Mouse (Mus musculus) lung, adult 18-20 months (tissue): ENCODE measurements around the gene Grik4.
"Not testable (repeated sequence)": the region's sequence is repeated elsewhere in the genome, so short reads cannot be mapped to it uniquely, and the experiment has no call there.

Source experiments
- DNase-seq, 2 experiments: peaks; one replicate each; pipeline ENCODE4 v3.0.0; 2022; ENCODE audit warnings: mixed read lengths in 2 of 2

Grik4 gene

GRCm38 (mm10) chr9:42943781-42944535 is at the start of gene Grik4:
Gene Grik4 (minus strand): TSS chr9:42944493.
- DNase-seq: no peak

GRCm38 (mm10) chr9:42993659-42994058 is 49.4 kb upstream of the Grik4 start:
- DNase-seq: no peak

DNA sequence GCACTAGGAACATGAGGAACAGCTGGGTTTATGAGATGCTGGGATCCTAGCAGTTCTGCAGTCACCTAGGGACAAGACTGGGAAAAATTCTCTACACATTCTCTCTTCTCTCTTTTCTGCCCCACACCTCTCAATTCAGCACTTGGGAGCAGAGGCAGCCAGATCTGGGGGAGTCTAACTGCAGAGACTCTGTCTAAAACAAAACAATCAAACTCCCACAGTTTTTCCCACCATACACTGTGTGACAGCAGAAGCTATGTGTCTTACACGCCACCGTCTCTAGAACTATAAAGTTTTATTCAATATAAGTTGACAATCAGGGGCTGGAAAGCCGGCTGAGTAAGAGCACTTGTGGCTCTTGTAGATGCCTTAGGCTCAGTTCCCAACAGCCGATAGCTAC is 43.7 kb upstream of the Grik4 start:
- DNase-seq: no peak

GRCm38 (mm10) chr9:42968894-42969521 is 24.7 kb upstream of the Grik4 start:
- no peak for DNase-seq

DNA sequence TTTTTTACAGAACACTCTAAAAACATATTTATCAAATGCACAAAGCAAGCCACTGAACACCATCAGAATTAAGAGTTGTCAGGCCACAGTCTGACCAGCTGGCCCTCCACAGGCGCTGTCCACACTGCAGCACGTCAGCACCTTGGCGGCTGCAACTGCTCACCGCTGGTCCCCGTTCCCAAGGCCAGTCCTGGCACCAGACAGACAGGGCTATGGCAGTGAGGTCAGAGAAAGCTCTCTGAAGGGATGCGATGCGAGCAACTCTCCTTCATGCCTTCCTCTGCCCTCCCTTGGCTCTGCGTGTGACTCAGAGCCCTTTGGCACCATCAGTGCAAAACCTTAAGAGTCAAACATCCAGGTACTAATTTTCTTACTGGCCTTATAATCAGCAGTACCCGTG is 23.4 kb upstream of the Grik4 start:
- no peak for DNase-seq

- DNase-seq: not testable (repeated sequence)
Measured at GRCm38 (mm10) chr9:42964809-42965208, 20.5 kb upstream of the Grik4 start.

DNA sequence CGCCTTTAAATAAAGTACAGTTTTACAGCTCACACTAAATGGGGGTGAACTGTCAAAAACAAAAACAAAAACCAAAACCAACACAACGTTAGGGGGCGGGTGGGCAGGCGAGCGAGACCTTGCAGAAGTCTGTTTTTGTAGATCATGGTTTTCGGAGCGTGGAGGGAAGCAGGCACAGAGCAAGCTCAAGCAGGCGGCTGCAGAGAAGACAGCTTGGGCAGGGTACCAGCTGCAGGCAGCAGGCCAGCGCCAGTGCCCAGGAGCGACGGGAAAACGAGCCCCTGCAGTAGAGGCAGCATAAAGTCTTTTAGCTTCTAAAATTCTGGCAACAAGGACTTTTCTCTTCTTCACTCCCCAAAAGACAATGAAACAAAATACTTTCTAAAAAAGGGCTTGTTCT is 20.1 kb upstream of the Grik4 start:
- DNase-seq: no peak

GRCm38 (mm10) chr9:42962506-42962905 is 18.2 kb upstream of the Grik4 start:
- no peak for DNase-seq

GRCm38 (mm10) chr9:42958401-42958800 is 14.1 kb upstream of the Grik4 start:
- DNase-seq: no peak

DNA sequence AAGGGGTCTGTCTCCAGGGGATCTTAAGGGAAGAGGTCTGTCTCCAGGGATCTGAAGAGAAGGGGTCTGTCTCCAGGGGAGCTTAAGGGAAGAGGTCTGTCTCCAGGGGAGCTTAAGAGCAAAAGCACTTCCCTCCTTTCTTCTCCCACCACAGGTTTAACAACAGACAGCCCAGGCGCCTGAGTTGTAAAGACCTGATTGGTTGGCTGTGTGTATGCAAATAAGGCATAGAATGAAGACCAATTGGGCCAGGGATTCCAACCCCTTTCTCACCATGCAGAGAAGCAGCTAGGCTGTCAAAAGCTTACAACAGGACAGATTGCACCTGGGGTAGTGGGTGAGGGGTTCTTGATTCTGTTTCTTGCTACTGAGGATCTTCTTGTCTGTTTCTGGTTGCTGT is 4.1 kb upstream of the Grik4 start:
- DNase-seq: no peak

DNA sequence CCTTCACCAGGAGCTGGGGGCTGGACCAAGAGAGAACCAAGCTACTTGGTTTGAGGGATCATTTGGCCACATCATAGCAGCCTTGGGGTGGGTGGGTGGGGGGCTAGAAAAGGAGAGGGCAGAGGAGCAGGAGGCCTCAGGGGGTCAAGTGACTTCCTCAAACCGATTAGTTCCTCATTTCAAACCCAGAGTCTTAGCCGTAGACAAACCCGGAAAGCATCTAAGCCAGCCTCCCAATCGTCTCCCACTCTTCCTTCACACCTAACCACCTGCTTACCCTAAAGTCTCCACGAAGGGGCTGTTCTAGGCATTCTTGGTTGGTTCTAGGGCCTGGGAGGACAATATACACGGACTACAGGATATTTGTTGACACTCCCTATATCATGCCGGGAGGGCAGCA is 881 bp upstream of the Grik4 start:
- no peak for DNase-seq

GRCm38 (mm10) chr9:42944536-42945006 is 278 bp upstream of the Grik4 start:
- DNase-seq: peak; percentile 78 to 82

DNA sequence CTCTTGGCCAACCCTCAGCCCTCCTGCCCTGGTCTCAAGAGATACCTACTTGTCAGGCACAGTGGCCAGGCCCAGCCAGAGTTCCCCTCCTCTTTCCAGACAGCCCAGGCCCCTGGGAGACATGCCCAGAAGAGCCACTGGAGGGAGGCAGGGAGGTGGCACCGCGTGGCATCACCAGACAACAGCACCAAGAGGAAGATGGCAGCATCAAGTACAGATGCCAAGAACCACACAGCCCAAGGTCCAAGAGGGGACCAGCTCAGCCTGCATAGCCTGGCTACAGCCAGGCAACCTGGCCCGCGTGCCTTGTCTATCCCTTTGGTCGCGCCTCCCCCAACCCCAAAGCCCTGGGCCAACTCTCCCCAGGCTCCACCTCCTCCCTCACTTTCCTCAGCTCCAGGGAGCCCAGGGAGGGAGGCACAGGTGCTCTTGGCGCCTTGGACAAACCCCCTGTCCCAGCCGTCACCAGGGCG is 1.2 kb downstream of the Grik4 start:
- no peak for DNase-seq

DNA sequence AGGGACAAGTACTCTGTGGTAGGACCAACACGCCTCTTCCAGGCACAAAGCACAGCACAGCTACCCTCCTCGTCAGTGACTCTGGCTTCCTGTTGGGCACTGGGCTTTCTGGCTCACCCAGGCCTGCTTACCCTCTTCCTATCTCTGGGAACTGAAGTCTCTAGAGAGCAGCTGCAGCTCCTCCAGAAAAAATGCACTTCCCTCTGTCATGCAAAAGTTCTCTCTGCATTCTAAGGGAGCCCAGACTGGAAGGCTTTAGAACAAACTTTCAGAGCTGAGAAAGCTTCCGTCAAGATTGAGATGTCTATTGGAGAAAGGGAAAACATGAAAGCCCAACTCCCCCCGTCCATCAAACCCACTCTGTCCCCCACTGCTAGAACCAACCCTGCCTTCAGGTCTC is 2.1 kb downstream of the Grik4 start:
- DNase-seq: no peak

DNA sequence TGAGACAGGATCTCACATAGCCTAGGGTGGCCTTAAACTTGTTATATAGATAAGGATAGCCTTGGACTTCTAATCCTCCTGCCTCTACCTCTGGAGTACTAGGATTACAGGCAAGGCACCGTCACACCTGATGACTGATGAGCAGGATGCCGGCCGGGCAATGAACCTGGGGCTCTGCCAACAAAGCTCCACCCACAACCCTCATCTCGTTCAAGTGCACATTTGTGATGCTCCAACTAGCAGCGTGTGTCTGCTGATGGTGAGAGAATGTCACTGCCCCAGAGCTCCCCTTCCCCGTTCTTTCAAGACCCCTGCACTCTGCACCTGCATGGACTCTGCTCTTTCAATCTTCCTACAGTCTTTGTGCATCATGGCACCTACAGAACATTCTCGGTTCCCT is 12.1 kb downstream of the Grik4 start:
- DNase-seq: no peak

DNA sequence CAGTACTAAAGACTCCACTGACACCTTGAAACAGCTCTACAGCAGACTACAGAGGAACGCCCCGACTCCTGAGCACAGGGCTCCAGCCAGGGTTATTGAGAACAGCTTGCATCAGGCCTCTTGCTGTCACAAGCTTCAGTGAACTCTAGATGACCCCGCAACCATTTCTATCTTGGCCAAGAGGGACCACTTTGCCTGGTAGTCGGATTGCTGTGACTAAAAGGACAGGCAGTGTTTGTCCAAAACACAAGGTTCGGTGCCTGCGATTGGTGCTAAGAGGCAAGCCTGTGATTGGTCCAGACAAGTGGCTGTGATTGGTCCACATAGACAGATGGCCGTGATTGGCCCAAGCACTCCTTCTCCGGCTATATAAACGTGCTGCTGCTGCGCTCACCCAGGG is 16.8 kb downstream of the Grik4 start:
- DNase-seq: no peak

GRCm38 (mm10) chr9:42926564-42926963 is 17.7 kb downstream of the Grik4 start:
- DNase-seq: no peak

DNA sequence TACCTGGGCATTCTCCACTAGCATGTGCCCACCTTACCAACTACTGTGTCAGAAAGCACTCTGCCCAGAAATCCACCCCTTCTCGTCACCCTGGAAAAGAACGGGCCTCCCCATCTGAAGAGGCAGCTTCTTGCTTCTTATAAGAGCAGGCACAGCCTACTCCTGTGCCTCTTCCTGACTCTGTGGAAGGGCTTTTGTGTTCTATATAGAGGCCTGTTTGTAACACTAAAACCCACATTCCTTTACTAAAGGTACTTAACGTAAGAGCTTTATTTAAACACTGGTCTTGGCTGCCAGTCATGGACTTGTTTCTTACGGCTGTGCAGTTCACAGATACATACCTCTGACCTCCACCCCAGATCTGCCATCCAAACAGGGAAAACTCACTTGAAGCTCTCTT is 22.5 kb downstream of the Grik4 start:
- no peak for DNase-seq

DNA sequence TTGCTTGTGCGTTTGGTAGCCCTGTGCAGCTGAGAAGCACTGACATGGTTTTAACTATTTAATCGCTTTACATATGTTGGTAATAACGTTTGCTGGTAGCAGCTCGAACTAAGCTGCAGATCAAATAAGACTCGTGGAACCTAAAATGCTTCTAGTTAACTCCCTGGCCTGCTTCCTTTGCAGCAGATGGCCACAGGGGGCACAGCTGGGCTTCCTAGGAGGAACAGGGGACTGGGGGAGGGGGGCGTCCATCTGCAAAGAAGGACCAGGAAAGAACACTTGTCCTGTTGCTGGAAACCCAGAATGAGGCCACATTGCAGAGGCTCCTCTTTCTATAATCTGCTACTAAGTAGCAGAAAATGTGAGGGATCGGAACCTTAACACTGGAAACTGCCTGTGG is 24.1 kb downstream of the Grik4 start:
- DNase-seq: no peak

DNA sequence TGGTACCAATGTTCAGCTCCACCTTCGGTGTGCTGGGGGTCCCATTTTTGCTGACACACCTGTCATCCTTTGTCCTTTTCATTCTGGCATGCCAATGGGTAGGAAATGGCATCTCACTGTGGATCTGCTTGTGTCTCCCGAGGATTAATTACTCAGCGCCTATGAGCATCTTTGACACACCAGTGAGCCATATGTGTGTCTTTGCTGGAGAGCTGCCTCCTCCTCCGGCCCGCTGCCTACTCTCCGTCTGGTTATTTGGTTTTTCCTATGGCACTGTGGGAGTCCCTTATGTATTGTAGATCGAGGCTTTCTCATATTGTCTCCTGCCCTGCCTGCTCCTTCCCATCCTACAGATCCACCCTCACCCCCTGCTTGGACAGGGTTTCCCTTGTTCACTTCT is 26.4 kb downstream of the Grik4 start:
- DNase-seq: no peak

DNA sequence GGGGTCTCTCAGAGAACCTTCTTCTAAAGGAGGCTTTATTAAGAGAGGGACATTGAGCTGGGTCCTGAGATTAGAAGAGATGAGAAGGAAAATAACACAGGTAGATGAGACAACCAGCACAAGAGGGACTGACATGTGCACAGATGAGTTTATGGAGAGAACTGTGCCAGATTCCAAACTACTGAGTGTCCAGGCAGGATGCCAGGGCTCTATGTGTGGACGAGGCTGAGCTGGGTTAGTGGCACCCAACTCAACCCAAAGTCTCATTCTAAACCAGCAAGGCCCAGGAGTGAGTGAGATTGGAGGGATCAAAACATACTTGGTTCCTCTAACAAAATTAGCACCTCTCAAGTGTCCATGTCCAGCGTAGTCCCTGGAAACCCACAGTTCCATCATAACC is 31.1 kb downstream of the Grik4 start:
- DNase-seq: no peak

GRCm38 (mm10) chr9:42908657-42909313 is 35.5 kb downstream of the Grik4 start:
- DNase-seq: peak in 1 of 2 experiments; percentile 27

DNA sequence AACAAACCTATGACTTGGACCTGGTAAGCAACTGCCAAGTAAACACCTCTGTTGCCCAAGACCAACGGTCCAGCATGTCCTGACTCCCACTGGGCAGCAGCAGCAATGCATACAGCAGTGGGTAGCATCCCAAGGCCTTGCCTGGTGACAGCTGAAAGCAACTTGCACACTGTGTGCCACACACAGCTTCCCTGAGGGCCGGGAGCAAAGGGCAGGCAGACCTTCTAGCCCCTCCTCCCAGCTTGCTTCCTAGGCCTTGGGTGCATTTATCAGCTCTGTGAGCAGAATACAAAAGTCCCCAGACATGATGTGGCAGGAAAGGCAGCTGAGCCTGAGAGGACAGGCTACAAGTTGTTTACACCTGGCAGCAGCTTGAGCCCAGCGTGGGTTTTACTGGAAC is 37.3 kb downstream of the Grik4 start:
- DNase-seq: no peak

DNA sequence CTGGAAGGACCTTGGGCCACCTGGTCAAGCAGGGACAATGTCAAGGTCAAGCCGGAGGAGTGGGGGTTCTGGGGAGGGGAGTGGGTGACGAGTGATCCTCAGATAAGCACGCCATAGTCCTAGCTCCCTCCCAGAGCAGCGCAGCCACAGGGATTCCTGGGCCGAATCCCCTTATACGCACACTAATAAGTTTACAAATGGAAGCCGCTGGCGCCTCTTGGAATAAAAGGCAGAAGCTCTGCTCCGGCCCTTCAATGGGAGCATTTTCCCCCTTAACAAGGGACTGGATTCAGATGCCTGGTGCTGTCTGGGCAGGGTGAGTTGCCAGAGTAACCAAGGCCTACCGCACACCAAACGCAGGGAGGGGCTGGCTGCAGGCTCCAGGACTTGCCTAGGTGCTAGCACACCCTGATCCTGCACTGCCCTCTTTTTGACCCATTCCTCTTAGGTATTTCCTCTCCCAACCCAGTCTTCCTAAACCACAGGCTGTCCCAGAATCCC is 46.2 kb downstream of the Grik4 start:
- no peak for DNase-seq
